Mouse (Mus musculus) C2C12 (cell line): ENCODE data around the gene Polg2.

ENCODE experiments used
- CTCF ChIP-seq: IDR thresholded peaks from one replicate; pipeline ENCODE4 v1.5.1; 2011; ENCODE audit not compliant: control insufficient read depth, insufficient read depth, insufficient read length
- FOSL1 ChIP-seq: IDR thresholded peaks from one replicate; pipeline ENCODE4 v1.8.0; 2011; ENCODE audit warnings: mild to moderate bottlenecking, low read length; ENCODE audit not compliant: poor library complexity, insufficient read depth, severe bottlenecking
- MYOG ChIP-seq: IDR thresholded peaks from one replicate; pipeline ENCODE4 v1.6.1; 2011; ENCODE audit not compliant: control insufficient read depth, insufficient read length; ENCODE audit errors: extremely low read depth
- USF1 ChIP-seq: IDR thresholded peaks from one replicate; pipeline ENCODE4 v1.6.1; 2011; ENCODE audit warnings: low read depth, mild to moderate bottlenecking, control low read depth, moderate library complexity

- TF ChIP-seq CTCF: no peak
- no peak for TF ChIP-seq FOSL1
- TF ChIP-seq USF1: no peak
- TF ChIP-seq MYOG: no peak
These were observed 22.8 kb upstream of the Polg2 start for GRCm38 (mm10) chr11:106802069-106802627.
